Mouse (Mus musculus) neural tube, embryonic 14.5 days (tissue): ENCODE results near the gene Prps1l3. TPM values are rescaled to one million over a fixed set of nuclear protein-coding genes. Genes with fewer than 3 reads are reported as not detected.

ENCODE experiments used
- ATAC-seq: fragments of 200-750 bp; cut with Nextera tagmentation; 2 replicates; pipeline ENCODE4 v1.8.0; 2017; ENCODE audit warnings: low read depth, mild to moderate bottlenecking, moderate TSS enrichment, moderate library complexity
- H3K27ac ChIP-seq: fragments of 300-500 bp; sonication (generic); 2 replicates; pipeline ENCODE4 v1.5.1; 2014; ENCODE audit warnings: low read depth, mild to moderate bottlenecking, control low read depth, low read length, moderate library complexity, mixed read lengths
- H3K27me3 ChIP-seq: fragments of 300-500 bp; sonication (generic); 2 replicates; pipeline ENCODE4 v1.6.1; 2014; ENCODE audit warnings: low read length; ENCODE audit not compliant: control insufficient read depth, insufficient read depth
- H3K36me3 ChIP-seq: fragments of 300-500 bp; sonication (generic); 2 replicates; pipeline ENCODE4 v1.6.1; 2014; ENCODE audit warnings: low read length, mixed read lengths; ENCODE audit not compliant: control insufficient read depth, insufficient read depth
- H3K4me1 ChIP-seq: fragments of 300-500 bp; sonication (generic); 2 replicates; pipeline ENCODE4 v1.6.1; 2014; ENCODE audit warnings: low read length; ENCODE audit not compliant: control insufficient read depth, insufficient read depth
- H3K4me2 ChIP-seq: fragments of 300-500 bp; sonication (generic); 2 replicates; pipeline ENCODE4 v1.6.1; 2014; ENCODE audit warnings: mild to moderate bottlenecking, low read depth, low read length, control low read depth
- H3K4me3 ChIP-seq: fragments of 300-500 bp; sonication (generic); 2 replicates; pipeline ENCODE4 v1.5.1; 2014; ENCODE audit warnings: low read depth, low read length, control low read depth, mixed read lengths
- H3K9ac ChIP-seq: fragments of 300-500 bp; sonication (generic); replicated peaks from 2 replicates; pipeline ENCODE4 v1.6.1; 2014; ENCODE audit warnings: low read depth, mild to moderate bottlenecking, control low read depth, low read length, mixed read lengths
- H3K9me3 ChIP-seq: fragments of 300-500 bp; sonication (generic); 2 replicates; pipeline ENCODE4 v1.6.1; 2016; ENCODE audit warnings: low read length; ENCODE audit not compliant: control insufficient read depth
- WGBS: fragments of 180-500 bp; shearing (Covaris S2); extraction: QIAGEN DNeasy Blood & Tissue Kit; methylation state at CpG from one replicate; pipeline ENCODE4 v1.1.7; 2014; 5-methylcytosine and 5-hydroxymethylcytosine counted together
- polyA plus RNA-seq: library from polyadenylated mRNA; unstranded; fragments of >200 nt; fragmentation: Nextera tagmentation; extraction: Ambion mirVana; gene quantifications from 2 replicates; pipeline ENCODE4 v1.2.1, GENCODE M21; 2014

Gene Prps1l3
- polyA plus RNA-seq, 1 experiment from 2014 or later, result 22.2 TPM

- no peak overlapping the region for H3K4me3 ChIP-seq
- H3K4me1 ChIP-seq, result no peaks in the 10 kb centered on the region
- ATAC-seq, result no peak
- H3K4me2 ChIP-seq, result no peak overlapping the region
- H3K36me3 ChIP-seq, result no peaks in the 10 kb centered on the region
- 89% methylated on average over 5 of the region's 5 CpGs for WGBS
- no peaks in the 10 kb centered on the region for H3K9me3 ChIP-seq
- no peaks in the 10 kb centered on the region for H3K27me3 ChIP-seq
- no peak overlapping the region for H3K27ac ChIP-seq
- no peak overlapping the region for H3K9ac ChIP-seq
Observed at GRCm38 (mm10) chr12:57285303-57286059, 55.3 kb downstream of the Prps1l3 start.

Other genes starting within 250 kb of the Prps1l3 start
- 0.23 and 0.52 TPM in 2 replicates for gene Slc25a21, start 32.9 kb upstream of the Prps1l3 start, polyA plus RNA-seq
- 5.1 TPM in 2 replicates for gene Mipol1, start within 50 bp of the Prps1l3 start, polyA plus RNA-seq